In the genomic region with DNA sequence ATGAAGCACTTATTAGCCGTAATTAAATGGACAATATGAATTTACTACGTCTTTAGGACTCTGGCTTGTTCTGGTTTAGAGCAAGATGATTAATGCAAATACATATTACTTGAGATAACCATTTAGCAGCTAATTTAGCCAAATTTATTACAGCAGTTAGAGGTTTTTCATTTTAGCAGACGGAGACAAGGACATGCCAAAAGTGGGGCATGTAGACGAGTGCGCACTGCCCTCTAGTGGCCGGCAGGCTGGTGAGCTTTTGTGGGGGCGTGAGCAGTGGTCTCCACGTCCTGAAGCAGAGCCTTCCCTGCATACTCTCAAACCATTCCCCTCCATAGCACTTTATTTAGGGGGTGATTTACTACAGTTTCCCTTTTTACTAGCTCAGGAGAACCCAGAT, we compare ENCODE assay signal across 8 mouse cellular contexts.
DNase-seq lines count a peak whose midpoint lies in the region; ATAC-seq lines count a peak whose summit lies in the region.

No protein-coding gene starts in this region.

- ATAC-seq in forebrain, embryonic 15.5 days (replicated peaks) = peak; percentile 85
- ATAC-seq in hindbrain, embryonic 14.5 days (ENCODE audit: low FRiP score) = peak; percentile 83; the same call in 1 of the 2 replicates
- no peak for ATAC-seq in erythroblast, adult 5-6 weeks (replicated peaks; ENCODE audit: low FRiP score, poor library complexity, severe bottlenecking)

- WGBS in forebrain, embryonic 15.5 days = 12% methylated on average over 8 of the region's 8 CpGs
- 12% methylated on average over 8 of the region's 8 CpGs for WGBS in hindbrain, embryonic 14.5 days
- 18% methylated on average over 8 of the region's 8 CpGs for WGBS in midbrain, embryonic 10.5 days

- DNase-seq in MEL-GATA-1-ER (ENCODE audit: extremely low read depth, low read depth) = peak; percentile 13
- peak; percentile 80 for DNase-seq in brain, adult 2 months (ENCODE audit: low read depth, low spot score)
- DNase-seq in hindbrain, embryonic 14.5 days (ENCODE audit: low spot score) = peak; percentile 93
- peak; percentile 77 to 88 for DNase-seq in layer of hippocampus, postnatal 14 days (ENCODE audit: low spot score in 2 of 2)
- DNase-seq in midbrain, embryonic 10.5 days (ENCODE audit: low spot score) = peak; percentile 81
- peak; percentile 95 for DNase-seq in right cerebral cortex, postnatal 4 days

- H3K9ac ChIP-seq in forebrain, embryonic 15.5 days (replicated peaks) = no peak overlapping the region
- no peak overlapping the region for H3K9ac ChIP-seq in hindbrain, embryonic 14.5 days

- H3K36me3 ChIP-seq in forebrain, embryonic 15.5 days = no peaks in the 10 kb centered on the region
- no peaks in the 10 kb centered on the region for H3K36me3 ChIP-seq in hindbrain, embryonic 14.5 days (replicated peaks; ENCODE audit: control insufficient read depth, insufficient read depth)
- no peaks in the 10 kb centered on the region for H3K36me3 ChIP-seq in midbrain, embryonic 10.5 days

- no peak overlapping the region for H3K4me3 ChIP-seq in forebrain, embryonic 15.5 days
- no peak overlapping the region for H3K4me3 ChIP-seq in hindbrain, embryonic 14.5 days (replicated peaks; ENCODE audit: low read length)
- H3K4me3 ChIP-seq in midbrain, embryonic 10.5 days = no peak overlapping the region

- no peaks in the 10 kb centered on the region for H3K9me3 ChIP-seq in forebrain, embryonic 15.5 days
- H3K9me3 ChIP-seq in hindbrain, embryonic 14.5 days (ENCODE audit: control insufficient read depth, low read length) = no peaks in the 10 kb centered on the region
- H3K9me3 ChIP-seq in midbrain, embryonic 10.5 days (replicated peaks) = no peaks in the 10 kb centered on the region

- no peak overlapping the region for H3K27ac ChIP-seq in forebrain, embryonic 15.5 days (replicated peaks)
- no peak overlapping the region for H3K27ac ChIP-seq in hindbrain, embryonic 14.5 days
- H3K27ac ChIP-seq in midbrain, embryonic 10.5 days (replicated peaks) = no peak overlapping the region

- H3K4me1 ChIP-seq in forebrain, embryonic 15.5 days = peaks cover 12% of the 10 kb centered on the region
- peaks cover 14% of the 10 kb centered on the region; the same call in 1 of the 2 replicates for H3K4me1 ChIP-seq in hindbrain, embryonic 14.5 days (replicated peaks; ENCODE audit: control insufficient read depth, insufficient read depth, low read length)
- H3K4me1 ChIP-seq in midbrain, embryonic 10.5 days = peaks cover 30% of the 10 kb centered on the region

- H3K27me3 ChIP-seq in forebrain, embryonic 15.5 days = no peaks in the 10 kb centered on the region
- H3K27me3 ChIP-seq in hindbrain, embryonic 14.5 days (ENCODE audit: control insufficient read depth, insufficient read depth, low read length) = no peaks in the 10 kb centered on the region
- peaks cover 9% of the 10 kb centered on the region for H3K27me3 ChIP-seq in midbrain, embryonic 10.5 days (ENCODE audit: low read depth, poor library complexity, severe bottlenecking)

- no peak overlapping the region for H3K4me2 ChIP-seq in forebrain, embryonic 15.5 days (replicated peaks)
- no peak overlapping the region for H3K4me2 ChIP-seq in hindbrain, embryonic 14.5 days (replicated peaks)

Comparison
In these comparisons a context has a peak if more than half of its experiments do, and no peak if none do; other contexts are left out.
1. DNase-seq: peak in every context shown above with its lines; median percentile 95 in right cerebral cortex, postnatal 4 days; 93 in hindbrain, embryonic 14.5 days; 82 in layer of hippocampus, postnatal 14 days; 81 in midbrain, embryonic 10.5 days; 80 in brain, adult 2 months; 13 in MEL-GATA-1-ER.